Mouse (Mus musculus) kidney, postnatal 0 days (tissue): ENCODE results near the gene Il12rb1. TPM values are rescaled to one million over a fixed set of nuclear protein-coding genes. Genes with fewer than 3 reads are reported as not detected.

Source experiments
- ATAC-seq: fragments of 200-750 bp; cut with Nextera tagmentation; replicated peaks from 2 replicates; pipeline ENCODE4 v1.8.0; 2017; ENCODE audit warnings: low read depth, moderate number of reproducible peaks, moderate TSS enrichment, moderate library complexity; ENCODE audit not compliant: low FRiP score
- DNase-seq: peaks from one replicate; pipeline ENCODE4 v3.0.0-alpha.2; 2016; ENCODE audit warnings: low spot score
- H3K27ac ChIP-seq: fragments of 300-500 bp; sonication (generic); 2 replicates; pipeline ENCODE4 v1.5.1; 2014; ENCODE audit warnings: mild to moderate bottlenecking
- H3K27me3 ChIP-seq: fragments of 300-500 bp; sonication (generic); 2 replicates; pipeline ENCODE4 v1.6.1; 2014; ENCODE audit warnings: low read length, mixed read lengths; ENCODE audit not compliant: insufficient read depth
- H3K36me3 ChIP-seq: fragments of 300-500 bp; sonication (generic); 2 replicates; pipeline ENCODE4 v1.6.1; 2014; ENCODE audit warnings: low read length, mixed read lengths; ENCODE audit not compliant: insufficient read depth
- H3K4me1 ChIP-seq: fragments of 300-500 bp; sonication (generic); replicated peaks from 2 replicates; pipeline ENCODE4 v1.6.1; 2014; ENCODE audit warnings: antibody characterized with exemption, low read length, mixed read lengths; ENCODE audit not compliant: insufficient read depth
- H3K4me2 ChIP-seq: fragments of 300-500 bp; sonication (generic); 2 replicates; pipeline ENCODE4 v1.6.1; 2014; ENCODE audit warnings: mild to moderate bottlenecking, low read length, moderate library complexity, mixed read lengths
- H3K4me3 ChIP-seq: fragments of 300-500 bp; sonication (generic); replicated peaks from 2 replicates; pipeline ENCODE4 v1.5.1; 2014; ENCODE audit warnings: low read depth, low read length
- H3K9ac ChIP-seq: fragments of 300-500 bp; sonication (generic); 2 replicates; pipeline ENCODE4 v1.6.1; 2014; ENCODE audit warnings: low read depth, low read length
- H3K9me3 ChIP-seq: fragments of 300-500 bp; sonication (generic); replicated peaks from 2 replicates; pipeline ENCODE4 v1.6.1; 2016; ENCODE audit warnings: low read length, inconsistent platforms, mixed read lengths
- CTCF ChIP-seq: IDR thresholded peaks from 2 replicates; pipeline ENCODE4 v1.5.1; 2016; ENCODE audit warnings: antibody characterized with exemption, low read depth, mild to moderate bottlenecking, moderate library complexity
- WGBS: fragments of 180-500 bp; shearing (Covaris S2); extraction: QIAGEN DNeasy Blood & Tissue Kit; methylation state at CpG from one replicate; pipeline ENCODE4 v1.1.7; 2014; 5-methylcytosine and 5-hydroxymethylcytosine counted together
- polyA plus RNA-seq: library from polyadenylated mRNA; unstranded; fragments of >200 nt; fragmentation: Nextera tagmentation; extraction: Ambion mirVana; gene quantifications from 2 replicates; pipeline ENCODE4 v1.2.1, GENCODE M21; 2015

Gene Il12rb1
- polyA plus RNA-seq, 1 experiment from 2014 or later = 0.09 TPM

- Histone ChIP-seq H3K4me1 (peaks cover 25% of the 10 kb centered on the region), H3K27ac (no peak overlapping the region), H3K4me3 (no peak overlapping the region), H3K9ac (peak overlapping the region; percentile 98), H3K36me3 (peaks cover 32% of the 10 kb centered on the region; the same call in 1 of the 2 replicates), H3K27me3 (no peaks in the 10 kb centered on the region), H3K4me2 (no peak overlapping the region), H3K9me3 (no peaks in the 10 kb centered on the region)
- DNase-seq = no peak
- no peak for ATAC-seq
- WGBS = 73% methylated on average over 9 of the region's 9 CpGs
- TF ChIP-seq CTCF = no peak
These were observed 35.4 kb upstream of the Il12rb1 start for GRCm38 (mm10) chr8:70772890-70773289.

- peak overlapping the region; percentile 98 for H3K9ac ChIP-seq
- DNase-seq (no peak), ATAC-seq (no peak)
- H3K4me3 ChIP-seq = no peak overlapping the region
- H3K4me2 ChIP-seq = no peak overlapping the region
- 78% methylated on average over 5 of the region's 5 CpGs for WGBS
- no peak overlapping the region for H3K27ac ChIP-seq
- H3K9me3 ChIP-seq = no peaks in the 10 kb centered on the region
- H3K27me3 ChIP-seq = no peaks in the 10 kb centered on the region
- peaks cover 27% of the 10 kb centered on the region for H3K4me1 ChIP-seq
- peaks cover 31% of the 10 kb centered on the region; the same call in 1 of the 2 replicates for H3K36me3 ChIP-seq
- no peak for TF ChIP-seq CTCF
These were observed 34.8 kb upstream of the Il12rb1 start for GRCm38 (mm10) chr8:70773410-70773809.

GRCm38 (mm10) chr8:70773833-70774232 lies 34.4 kb upstream of the Il12rb1 start:
- DNase-seq (no peak), ATAC-seq (no peak)
- H3K36me3 ChIP-seq = peaks cover 32% of the 10 kb centered on the region; the same call in 1 of the 2 replicates
- H3K9me3 ChIP-seq = no peaks in the 10 kb centered on the region
- peaks cover 27% of the 10 kb centered on the region for H3K4me1 ChIP-seq
- WGBS = 48% methylated on average over 8 of the region's 9 CpGs
- H3K4me2 ChIP-seq = no peak overlapping the region
- no peak overlapping the region for H3K27ac ChIP-seq
- no peak for TF ChIP-seq CTCF
- no peak overlapping the region for H3K4me3 ChIP-seq
- peak overlapping the region; percentile 98 for H3K9ac ChIP-seq
- H3K27me3 ChIP-seq = no peaks in the 10 kb centered on the region

- H3K4me2 ChIP-seq = no peak overlapping the region
- H3K27ac ChIP-seq = no peak overlapping the region
- WGBS = 92% methylated on average over 18 of the region's 18 CpGs
- peak overlapping the region; percentile 98; the same call in 1 of the 2 replicates for H3K9ac ChIP-seq
- H3K9me3 ChIP-seq = no peaks in the 10 kb centered on the region
- H3K4me3 ChIP-seq = no peak overlapping the region
- TF ChIP-seq CTCF = no peak
- ATAC-seq (no peak), DNase-seq (no peak)
- H3K4me1 ChIP-seq = peaks cover 27% of the 10 kb centered on the region
- H3K36me3 ChIP-seq = peaks cover 39% of the 10 kb centered on the region; the same call in 1 of the 2 replicates
- no peaks in the 10 kb centered on the region for H3K27me3 ChIP-seq
These were observed 33.5 kb upstream of the Il12rb1 start for GRCm38 (mm10) chr8:70774740-70775139.

GRCm38 (mm10) chr8:70775227-70775626 lies 33.0 kb upstream of the Il12rb1 start:
- Histone ChIP-seq H3K9me3 (no peaks in the 10 kb centered on the region), H3K36me3 (peaks cover 39% of the 10 kb centered on the region; the same call in 1 of the 2 replicates), H3K9ac (peak overlapping the region; percentile 98), H3K4me3 (peak overlapping the region; percentile 76; the same call in 1 of the 2 replicates), H3K4me1 (peaks cover 27% of the 10 kb centered on the region), H3K27me3 (no peaks in the 10 kb centered on the region), H3K4me2 (peak overlapping the region; percentile 98), H3K27ac (no peak overlapping the region)
- ATAC-seq (no peak), DNase-seq (no peak)
- TF ChIP-seq CTCF = no peak
- WGBS = 89% methylated on average over 5 of the region's 5 CpGs

- 2% methylated on average over 33 of the region's 34 CpGs for WGBS
- Histone ChIP-seq H3K9ac (peak overlapping the region; percentile 98), H3K9me3 (no peaks in the 10 kb centered on the region), H3K27ac (peak overlapping the region; percentile 98), H3K27me3 (no peaks in the 10 kb centered on the region), H3K4me1 (peaks cover 27% of the 10 kb centered on the region), H3K36me3 (peaks cover 38% of the 10 kb centered on the region; the same call in 1 of the 2 replicates), H3K4me2 (peak overlapping the region; percentile 98), H3K4me3 (peak overlapping the region; percentile 76)
- ATAC-seq (peak; percentile 4; the same call in 1 of the 2 replicates), DNase-seq (no peak)
- no peak for TF ChIP-seq CTCF
These were observed 32.3 kb upstream of the Il12rb1 start for GRCm38 (mm10) chr8:70775851-70776495.
